Mouse (Mus musculus): ENCODE measurements at regions not wholly inside any gene's neighbourhood (a gene's known extent, or its start where the extent isn't known, plus 50 kb on each side); places are given as distances from the start of the nearest gene placed in this dataset.
A peak's percentile ranks its signal among the peaks of the same experiment; 100 is the strongest.

DNA sequence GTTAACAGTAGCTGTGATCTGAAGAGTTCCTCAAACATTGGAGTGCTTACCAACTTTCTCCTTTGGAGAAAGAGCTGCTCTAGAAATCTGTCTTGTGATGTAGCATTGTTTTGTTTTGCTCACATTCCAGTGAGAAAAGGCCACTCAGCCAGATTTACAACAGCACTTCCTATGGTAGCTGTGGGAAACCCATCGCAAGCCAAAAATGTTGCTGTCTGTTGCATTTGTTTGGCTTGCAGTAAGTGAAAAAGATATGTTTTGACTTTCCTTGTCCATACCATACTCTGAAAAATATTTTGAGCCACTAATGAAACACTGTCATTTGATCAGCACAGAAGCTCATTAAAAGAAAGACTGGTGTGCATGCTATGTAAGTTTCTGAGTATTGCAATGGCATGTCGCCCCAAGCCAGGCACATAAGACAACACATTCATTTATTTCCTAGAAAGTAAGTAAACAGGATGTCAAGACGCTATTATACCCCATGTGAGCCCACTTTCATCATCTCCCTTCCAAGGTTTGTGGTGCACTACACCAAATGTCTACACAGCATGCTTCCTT, 66.2 kb downstream of the Car2 start:
- DNase-seq (ENCODE audit: low spot score), result no peak

DNA sequence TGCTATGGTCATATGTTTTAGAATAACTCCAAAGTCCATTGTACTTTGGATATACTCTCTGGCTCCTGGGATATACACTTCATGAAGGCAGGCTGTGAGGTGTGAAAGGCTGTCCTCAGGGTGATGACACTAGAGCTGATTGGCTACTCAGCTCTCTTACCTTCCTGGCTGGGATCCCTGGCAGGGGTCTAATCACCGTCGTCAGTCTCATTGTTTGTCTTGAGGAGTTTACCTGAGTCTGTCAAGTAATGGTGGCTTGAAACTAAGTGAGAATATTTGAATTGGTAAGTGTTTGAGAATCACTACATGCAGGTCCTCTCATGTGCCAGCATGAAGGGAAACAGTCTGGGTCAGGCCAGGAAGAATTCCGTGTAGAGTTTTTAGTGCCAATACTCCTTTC, 66.9 kb downstream of the Car2 start:
- no peak for DNase-seq (ENCODE audit: low spot score)

DNA sequence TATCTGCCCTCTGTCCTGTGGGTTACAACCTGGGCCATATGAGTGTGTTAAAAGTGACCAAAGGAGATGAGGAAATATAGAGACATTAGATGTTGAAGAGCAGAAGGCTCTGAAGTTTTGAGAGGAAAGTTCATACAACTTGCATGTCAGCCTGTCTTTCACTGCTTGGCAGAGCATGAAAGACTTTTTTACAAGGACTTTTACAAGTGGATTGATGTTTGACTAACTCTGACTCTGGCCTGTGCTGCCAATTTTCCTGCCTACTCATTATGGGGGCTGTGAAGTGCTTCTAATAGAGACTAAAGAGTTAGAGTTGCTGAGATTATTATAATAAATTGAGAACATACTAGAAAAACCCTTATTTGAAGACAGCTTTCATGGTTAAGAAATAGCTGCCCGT, 71.4 kb downstream of the Car2 start:
- no peak for DNase-seq (ENCODE audit: low spot score)

DNA sequence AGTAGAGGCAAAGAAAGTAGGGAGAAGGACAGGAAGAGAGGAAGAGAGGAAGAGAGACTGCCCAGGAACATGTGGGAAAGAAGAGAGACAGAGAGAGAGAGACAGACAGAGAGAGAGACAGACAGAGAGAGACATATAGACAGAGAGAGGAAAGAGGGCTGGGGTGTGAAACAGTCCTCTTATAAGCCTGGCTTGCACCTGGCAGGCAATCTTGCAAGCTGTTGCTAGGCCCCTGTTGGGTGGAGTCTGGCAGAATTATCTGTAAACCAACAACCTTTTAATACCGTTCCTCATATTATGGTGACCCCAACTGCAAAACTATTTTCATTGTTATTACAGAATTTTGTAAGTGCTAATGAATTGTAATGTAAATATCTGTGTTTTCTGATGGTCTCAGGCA, 72.2 kb downstream of the Car2 start:
- DNase-seq (ENCODE audit: low spot score), result no peak

DNA sequence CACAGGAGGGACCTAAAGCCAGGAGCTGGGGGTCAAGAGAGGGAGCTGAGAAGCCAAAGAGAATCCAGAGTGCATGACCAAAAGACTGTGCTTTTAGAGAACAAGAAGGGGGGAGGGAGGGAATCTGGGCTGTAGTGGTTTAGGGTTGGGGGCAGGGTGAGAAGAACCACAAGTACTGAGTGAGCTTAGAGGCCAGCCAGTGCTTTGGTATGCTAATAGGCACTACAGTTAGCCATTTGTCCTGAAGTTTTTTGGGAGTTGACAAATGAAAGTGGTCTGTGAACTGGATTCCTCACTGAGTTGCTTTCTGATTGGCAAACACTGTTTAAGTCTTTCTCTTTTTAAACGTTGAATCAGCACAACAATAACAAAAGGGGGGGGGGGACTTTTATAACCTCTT, 73.5 kb downstream of the Car2 start:
- no peak for DNase-seq (ENCODE audit: low spot score)

DNA sequence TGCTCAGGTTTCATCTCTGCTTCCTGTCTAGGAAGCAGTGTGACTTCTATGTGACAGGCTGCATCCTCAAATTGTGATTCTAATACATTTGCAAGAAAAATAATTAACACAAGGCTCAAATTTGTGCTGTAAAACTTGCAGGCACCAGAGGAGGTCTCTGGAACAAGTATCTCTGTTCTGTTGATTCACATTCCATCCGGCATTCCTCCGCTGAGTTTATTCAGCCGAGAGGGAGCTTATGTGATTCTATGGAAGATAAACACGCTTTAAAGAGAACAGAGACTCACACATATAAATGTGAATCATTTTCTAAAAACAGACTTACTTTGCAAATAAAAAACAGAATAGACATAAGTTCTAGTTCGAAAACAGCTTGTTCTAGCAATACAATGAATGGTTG, 78.7 kb downstream of the Car2 start:
- no peak for DNase-seq (ENCODE audit: low spot score)

DNA sequence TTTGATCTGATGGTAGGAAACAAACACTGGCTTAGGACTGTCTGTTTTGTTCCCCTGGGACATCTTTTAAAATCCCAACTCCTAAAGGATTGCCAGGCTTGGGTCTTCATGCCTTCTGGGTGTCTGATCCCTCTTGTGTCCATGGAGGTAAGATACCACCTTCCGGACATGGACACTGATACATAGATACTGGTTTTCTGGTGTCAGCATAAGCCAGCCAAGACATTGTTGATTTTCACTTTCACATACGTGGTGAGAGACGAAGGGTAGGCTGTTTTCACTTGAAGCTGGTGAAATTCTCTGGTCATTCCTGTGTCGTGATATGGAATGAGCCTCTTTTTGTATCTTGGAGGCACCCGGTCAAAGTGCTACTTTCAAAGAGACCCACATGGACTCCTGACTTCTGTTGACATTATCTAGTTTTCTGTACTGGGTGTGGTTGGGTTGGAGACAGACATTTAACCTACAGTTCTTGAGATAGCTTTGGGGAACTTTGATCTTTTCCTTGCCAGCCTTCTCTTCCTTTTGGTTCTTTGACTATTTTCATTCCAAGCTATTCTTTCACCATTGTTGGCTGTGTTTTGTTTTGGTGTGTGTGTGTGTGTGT, 79.5 kb downstream of the Car2 start:
- DNase-seq (ENCODE audit: low spot score), result no peak

DNA sequence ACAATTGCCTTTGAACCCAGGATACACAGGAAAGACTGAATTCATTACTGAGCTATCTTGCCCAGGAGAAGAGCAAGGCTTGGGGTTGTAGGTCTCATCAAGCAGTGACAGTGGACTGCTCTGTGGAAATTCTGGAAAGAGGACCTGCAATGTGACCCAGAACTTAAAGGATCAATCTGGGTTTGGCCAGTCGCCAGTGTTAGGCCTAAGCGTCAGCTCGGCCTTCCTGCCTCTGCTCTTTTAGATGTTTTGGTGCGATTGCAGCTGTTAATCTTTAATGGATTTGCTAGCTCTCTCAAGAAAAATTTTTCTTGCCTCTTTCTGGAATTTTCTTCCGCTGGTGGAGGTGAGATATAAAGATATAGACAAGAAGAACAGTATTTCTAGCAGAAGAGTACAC, 81.2 kb downstream of the Car2 start:
- DNase-seq (ENCODE audit: low spot score), result no peak

DNA sequence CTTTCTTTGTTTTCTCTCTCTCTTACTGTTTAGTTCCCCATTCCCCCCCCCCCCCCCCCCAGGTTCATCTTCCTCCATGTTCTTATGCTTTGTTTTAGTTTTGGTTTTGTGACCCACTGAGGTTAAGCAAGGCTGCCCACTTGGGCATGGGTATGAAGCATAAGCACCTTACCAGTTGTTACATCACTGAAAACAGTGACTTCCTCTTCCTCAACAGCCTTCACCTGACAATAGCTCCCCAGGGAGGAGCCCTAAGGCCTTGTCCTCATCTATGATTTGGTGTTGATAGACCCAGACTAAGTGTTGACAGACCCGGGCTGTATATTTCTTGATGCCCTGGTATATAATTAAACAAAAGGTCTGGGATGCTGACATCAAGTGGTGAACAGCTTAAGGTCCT, 82.3 kb downstream of the Car2 start:
- DNase-seq (ENCODE audit: low spot score), result no peak

DNA sequence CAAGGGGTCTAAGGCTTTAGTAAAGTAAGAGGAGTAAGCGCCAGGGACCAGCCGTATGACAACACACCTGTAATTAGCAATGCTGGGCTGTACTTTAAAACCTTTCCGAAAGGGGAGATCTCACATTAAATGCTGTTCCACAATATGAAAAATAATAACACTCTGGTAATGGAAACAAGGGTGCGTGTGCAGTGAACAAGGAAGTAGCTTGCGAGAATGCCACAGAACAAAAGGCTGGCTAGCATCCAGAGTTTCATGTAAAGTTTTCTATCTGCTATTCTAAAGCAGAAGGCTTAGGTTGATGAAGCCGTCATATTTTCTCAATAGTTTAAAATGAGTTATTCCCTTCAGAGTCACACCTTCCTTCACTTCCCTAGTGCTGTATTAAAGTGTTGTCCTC, 83.6 kb downstream of the Car2 start:
- no peak for DNase-seq (ENCODE audit: low spot score)

DNA sequence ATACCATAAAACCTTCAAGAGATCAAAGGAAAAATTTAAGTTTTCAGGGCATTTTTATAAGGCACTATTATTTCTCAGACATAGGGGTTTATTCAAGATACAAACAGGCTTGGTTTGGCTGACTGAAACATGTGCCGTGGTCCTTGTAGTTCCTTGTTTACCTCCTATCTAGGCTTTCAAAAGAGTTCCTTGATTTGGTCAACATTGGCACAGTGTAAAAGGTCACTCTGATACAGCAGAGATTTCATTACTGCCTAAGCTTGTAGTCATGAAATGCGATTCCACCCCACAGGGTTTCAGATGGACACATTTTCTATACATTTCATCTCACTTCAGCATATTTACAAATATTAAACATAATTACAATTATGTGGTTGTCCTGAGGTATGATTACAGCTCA, 85.6 kb downstream of the Car2 start:
- no peak for DNase-seq (ENCODE audit: low spot score)

DNA sequence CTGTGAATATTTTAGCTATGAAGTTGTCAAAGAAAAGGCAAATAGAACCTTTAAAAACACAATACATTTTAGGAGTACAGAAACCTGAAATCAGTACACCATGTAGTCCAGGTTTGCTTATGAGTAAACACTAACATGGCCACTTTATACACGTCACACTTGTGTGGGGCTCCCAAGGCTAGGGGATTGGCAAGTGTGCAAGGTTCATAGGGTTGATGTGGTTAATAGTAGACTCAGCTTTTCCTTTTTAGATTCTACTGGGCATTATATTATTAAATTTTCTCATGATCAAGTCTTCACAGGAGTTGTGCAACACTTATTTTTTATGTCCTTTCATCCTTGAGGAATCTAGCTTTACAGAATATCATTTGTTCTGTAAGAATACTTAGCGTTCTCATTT, 88.7 kb downstream of the Car2 start:
- DNase-seq (ENCODE audit: low spot score), result no peak

DNA sequence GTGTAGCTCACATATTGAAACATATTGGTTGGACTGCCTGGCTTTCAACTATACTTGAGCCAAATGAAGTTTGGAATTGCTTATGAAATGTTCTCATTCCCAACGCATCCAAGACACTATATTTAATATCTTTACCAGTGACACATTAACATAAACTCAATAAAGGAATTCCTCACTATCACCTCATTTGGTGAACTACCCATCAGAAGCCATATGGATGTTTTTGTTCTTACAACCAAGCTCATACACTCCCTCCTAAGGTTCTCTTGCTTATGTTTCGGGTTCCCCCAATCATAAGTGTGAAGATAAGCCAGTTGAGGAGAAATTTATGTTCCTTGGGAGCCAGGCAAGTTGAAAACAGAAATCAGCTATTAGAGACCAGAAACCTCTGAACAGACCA, 89.1 kb downstream of the Car2 start:
- DNase-seq (ENCODE audit: low spot score), result no peak

DNA sequence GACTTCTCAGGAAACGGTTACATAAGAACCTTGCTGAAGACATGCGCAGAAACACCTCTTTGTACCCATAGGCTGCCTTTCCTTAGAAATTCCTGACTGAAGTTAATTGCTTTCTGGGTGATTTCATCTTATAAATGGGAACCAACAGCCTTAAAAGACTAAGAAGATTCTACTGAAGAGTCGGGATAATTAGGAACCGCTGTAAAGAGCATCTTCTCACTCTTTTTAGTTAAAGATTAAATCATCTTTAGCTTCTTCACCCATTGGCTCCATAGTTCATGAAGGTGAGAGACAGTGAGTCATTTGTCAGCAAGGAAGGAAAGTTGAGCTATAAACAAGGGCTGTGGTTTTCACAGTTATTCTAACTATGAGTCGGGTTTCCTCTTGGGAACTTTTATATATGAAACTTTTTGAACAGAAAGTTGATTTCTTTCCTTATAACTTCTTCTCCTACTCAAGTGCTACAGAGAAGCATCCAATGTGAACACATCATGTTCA, 93.1 kb downstream of the Car2 start:
- no peak for DNase-seq (ENCODE audit: low spot score)

DNA sequence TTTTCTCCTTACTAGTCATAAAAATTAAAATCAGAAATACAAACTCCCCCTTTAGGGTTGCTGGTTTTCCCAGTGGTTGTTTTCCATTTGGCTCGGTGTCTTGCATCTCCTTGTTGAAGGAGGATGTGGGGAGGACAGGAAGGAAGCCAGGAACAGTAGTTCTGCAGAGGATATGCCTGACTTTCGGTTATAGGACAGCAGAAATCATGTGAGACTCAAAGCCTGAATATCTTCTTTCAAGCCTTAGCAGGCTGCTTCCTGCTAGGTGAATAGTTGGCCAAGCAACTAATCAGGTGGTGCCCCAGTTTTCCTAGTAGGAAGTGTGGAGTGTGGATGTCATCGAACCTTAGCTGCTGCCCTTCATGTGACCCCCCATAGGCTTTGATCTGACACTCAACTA, 103.6 kb downstream of the Car2 start:
- no peak for DNase-seq (ENCODE audit: low spot score)

DNA sequence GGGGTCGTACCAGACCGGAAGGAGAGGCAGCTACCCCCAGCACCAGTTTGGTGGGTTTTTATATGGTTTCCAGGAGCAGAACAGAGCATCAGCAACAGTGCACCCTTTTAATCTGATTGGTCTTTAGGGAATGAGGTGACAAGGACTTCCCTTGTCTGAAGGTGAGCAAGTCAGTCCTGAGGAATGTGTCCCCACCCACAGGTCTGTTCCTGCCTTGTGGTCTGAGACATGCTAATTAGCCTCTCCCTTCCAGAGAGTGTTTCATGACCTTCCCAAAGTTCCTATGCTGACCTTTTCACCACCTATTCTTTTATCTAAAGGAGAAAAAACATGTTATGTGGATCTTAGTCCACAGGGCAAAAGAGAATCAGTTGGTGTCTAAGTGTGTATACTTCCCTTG, 107.9 kb downstream of the Car2 start:
- DNase-seq (ENCODE audit: low spot score), result no peak

DNA sequence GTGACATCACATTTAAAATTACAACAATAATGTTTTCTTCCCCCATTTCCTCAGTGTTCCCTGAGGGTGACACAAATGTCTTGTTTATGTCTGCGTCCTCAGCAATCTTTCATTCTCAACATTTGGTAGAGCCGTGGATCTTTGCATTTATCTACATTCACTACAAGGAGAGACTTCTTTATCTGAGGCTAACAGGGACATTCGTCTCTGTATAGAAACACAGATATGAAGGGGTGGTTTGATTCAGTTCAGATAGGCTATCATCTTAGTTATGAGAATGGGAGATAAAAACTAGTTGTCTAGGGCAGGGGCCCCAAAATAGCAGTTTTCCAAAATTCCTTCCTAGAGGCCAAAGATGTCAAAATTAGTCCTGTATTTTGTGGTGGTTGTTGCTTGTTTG, 111.2 kb downstream of the Car2 start:
- no peak for DNase-seq (ENCODE audit: low spot score)

DNA sequence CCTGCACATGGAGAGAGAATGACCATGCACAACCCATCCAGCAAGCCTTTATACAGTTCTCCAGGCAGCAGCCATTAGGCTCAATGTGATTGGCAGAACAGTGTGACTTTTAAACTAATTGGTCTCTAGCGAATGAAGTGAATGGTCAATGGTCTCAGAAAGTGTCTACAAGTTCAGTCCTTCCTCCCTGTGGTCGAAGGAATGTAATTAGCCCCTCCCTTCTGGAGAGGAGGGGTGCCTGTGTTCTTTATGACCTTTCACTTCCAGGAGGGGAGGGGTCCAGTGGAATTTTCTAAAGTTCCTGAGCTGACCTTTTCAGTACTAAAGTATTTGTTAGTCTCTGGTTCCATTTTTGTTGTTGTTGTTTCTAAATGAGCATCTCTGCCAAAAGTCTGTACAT, 112.4 kb downstream of the Car2 start:
- DNase-seq (ENCODE audit: low spot score), result no peak

DNA sequence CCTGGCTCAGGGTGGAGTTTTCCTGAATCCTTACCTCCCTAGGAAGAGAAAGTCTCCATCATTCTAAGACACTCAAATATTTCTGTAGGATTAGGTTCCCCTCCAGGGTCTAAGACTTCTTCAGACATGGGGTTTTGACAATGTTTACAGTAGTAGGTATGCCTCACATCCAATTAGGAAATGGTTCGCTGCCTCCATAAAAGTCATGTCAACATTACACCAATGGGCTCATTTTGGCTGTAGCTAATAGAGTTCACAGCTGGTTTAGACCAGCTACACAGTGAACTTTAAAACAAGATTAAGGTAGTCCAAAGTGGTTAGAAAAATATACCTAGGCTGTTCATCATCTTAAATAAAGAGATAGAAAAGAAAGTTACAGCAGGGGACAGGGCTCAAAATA, 113.3 kb downstream of the Car2 start:
- DNase-seq (ENCODE audit: low spot score), result no peak

DNA sequence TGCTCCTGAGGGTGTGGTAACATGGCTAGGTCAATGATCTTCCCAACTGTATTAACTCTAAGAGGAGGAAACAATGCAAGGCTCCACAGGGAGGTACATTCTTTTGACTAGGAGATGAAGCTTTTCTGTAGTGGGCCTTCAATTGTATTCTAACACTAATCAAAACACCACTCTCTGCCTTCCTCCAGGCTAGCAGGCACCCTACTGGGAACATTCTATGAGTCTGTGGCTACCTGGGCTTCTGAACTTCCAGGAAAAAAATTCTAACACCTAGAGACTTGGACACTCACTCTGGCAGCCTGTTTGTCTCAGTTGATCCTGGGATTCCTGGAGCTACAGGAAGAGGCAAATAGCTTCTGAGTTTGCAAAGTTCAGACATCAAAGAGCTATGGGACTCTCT, 113.8 kb downstream of the Car2 start:
- DNase-seq (ENCODE audit: low spot score), result no peak

DNA sequence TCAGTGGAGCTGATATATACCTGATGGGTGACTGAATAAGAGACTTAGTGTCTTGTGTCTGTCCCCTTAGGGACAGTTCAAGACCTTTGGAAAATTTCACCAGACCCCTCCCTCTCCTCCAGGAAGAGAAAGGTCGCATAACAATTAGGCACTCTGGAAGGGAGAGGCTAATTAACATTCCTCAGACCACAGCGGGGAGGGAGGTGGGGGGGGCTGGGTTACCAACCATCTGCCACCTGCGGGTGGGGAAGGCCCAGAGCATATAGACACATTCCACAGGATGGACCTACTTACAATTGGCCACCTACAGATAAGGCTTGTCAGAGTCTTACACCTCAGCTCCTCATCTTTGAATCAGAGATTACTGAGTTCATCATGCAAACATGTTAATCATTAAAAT, 114.6 kb downstream of the Car2 start:
- no peak for DNase-seq (ENCODE audit: low spot score)

DNA sequence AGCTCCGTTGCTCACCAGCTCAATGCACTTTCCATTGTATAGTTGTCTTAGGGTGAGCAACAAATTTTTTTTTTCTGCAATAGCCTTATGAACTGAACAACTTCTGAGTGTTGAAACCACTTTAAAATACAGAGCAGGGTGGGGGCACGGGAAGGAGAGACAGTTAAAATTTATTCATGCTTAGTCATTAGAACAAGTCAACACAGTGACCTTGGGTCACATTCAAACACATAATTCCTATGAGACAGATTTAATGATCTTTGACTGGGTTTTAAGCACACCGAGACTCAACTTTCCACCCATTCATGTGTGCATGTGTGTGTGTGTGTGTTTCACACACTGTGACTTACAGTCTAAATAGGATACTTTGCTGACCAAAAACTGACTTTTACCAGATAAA, 121.7 kb downstream of the Car2 start:
- no peak for DNase-seq (ENCODE audit: low spot score)

DNA sequence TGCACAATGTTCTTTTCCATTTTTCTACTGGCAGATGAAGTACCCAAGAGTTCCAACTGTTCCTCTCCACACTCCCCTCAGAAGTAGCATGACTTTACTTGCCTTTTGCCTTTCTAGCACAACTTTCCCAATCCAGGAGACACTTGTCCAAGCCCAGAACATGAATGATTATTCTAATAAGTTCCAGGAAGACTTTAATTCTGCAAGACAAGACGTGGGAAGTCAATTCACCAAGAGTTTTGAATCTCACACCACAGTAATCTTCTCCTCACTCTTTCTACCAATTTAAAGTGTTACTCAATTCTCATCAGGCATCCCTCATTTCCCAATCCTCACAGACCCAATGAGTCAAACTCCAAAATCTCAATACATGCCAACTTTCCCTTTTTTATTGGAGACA, 122.4 kb downstream of the Car2 start:
- no peak for DNase-seq (ENCODE audit: low spot score)

DNA sequence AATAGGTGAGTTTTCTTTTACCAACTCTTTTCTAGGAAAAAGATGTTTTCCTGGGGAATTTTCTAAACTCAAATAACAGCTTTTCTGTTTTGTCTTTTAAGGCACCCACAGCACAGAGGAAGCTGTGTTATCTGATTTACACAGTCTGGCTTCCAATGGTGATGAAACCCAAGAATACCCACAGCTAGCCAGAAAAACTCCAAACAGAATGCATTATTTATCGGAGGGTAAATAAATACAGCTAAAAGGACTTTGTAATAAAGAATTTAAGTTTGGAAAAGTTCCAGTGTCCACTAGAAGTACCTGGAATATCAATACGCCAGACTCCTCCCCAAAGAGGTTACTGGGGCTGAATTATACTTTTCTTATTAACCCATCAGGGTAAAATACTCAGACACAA, 123.7 kb downstream of the Car2 start:
- DNase-seq (ENCODE audit: low spot score), result no peak

DNA sequence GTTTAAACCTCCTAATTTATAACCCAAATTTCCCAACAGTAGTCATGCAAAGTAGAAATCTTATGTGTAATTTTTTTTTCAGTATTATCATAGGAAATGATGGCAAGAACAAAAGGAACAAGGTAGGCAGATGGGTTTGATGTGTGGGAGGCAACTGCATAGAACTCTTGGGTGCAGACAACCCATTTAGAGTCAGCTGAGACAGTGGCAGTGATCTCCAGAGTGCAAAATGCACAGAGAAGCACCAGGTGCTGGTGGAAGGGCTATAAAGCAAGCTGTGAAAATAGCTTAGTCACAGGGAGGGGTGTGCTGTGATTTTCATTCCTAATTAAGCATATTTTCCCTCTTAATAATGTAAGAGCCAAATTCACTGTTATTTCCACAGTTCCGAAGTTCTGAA, 130.5 kb downstream of the Car2 start:
- DNase-seq (ENCODE audit: low spot score), result peak; percentile 29

Data from layer of hippocampus, adult 9-10 months (tissue).